Mouse (Mus musculus) ES-E14 (cell line): Measurements from ENCODE around the gene Rps6kl1. TPM values are rescaled to one million over a fixed set of nuclear protein-coding genes. Genes with fewer than 3 reads are reported as not detected.

Experiments used
- DNase-seq: peaks from one replicate; pipeline ENCODE4 v3.0.0-alpha.2; 2013; ENCODE audit warnings: low read depth, low spot score
- H3K27ac ChIP-seq: 2 replicates; pipeline ENCODE4 v1.5.1; 2012; ENCODE audit warnings: low read depth, mild to moderate bottlenecking, low read length, moderate library complexity, mixed read lengths; ENCODE audit not compliant: poor library complexity, insufficient read depth, severe bottlenecking
- H3K36me3 ChIP-seq: 2 replicates; pipeline ENCODE4 v1.6.1; 2012; ENCODE audit warnings: mild to moderate bottlenecking, low read length, moderate library complexity, mixed read lengths; ENCODE audit not compliant: control insufficient read depth, poor library complexity, insufficient read depth, severe bottlenecking
- H3K4me1 ChIP-seq, 2 experiments: fragments of 150-350 bp in 1 of 2; sonication (generic) in 1 of 2; 2 replicates each; pipeline ENCODE4 v1.6.1; 2012; ENCODE audit warnings: low read length in 2 of 2, mild to moderate bottlenecking in 1 of 2, mixed read lengths in 1 of 2; ENCODE audit not compliant: control insufficient read depth in 2 of 2, insufficient read depth in 2 of 2, poor library complexity in 1 of 2
- H3K4me3 ChIP-seq, 2 experiments: fragments of 150-350 bp in 1 of 2; sonication (generic) in 1 of 2; 2 replicates each; pipeline ENCODE4 v1.5.1; 2012; ENCODE audit warnings: low read length in 2 of 2, low read depth in 1 of 2, mild to moderate bottlenecking in 1 of 2, mixed read lengths in 1 of 2; ENCODE audit not compliant: insufficient read depth in 1 of 2, poor library complexity in 1 of 2, severe bottlenecking in 1 of 2
- H3K9ac ChIP-seq: 2 replicates; pipeline ENCODE4 v1.6.1; 2012; ENCODE audit warnings: low read depth, mild to moderate bottlenecking, low read length, mixed read lengths; ENCODE audit not compliant: poor library complexity, insufficient read depth, severe bottlenecking
- H3K9me3 ChIP-seq: fragments of 150-350 bp; sonication (generic); 2 replicates; pipeline ENCODE4 v1.6.1; 2012; ENCODE audit warnings: low read depth, mild to moderate bottlenecking, low read length; ENCODE audit not compliant: control insufficient read depth, insufficient read depth
- CHD2 ChIP-seq: IDR thresholded peaks from 2 replicates; pipeline ENCODE4 v1.6.1; 2014; ENCODE audit warnings: mild to moderate bottlenecking, low read depth, low read length, inconsistent platforms
- HCFC1 ChIP-seq: IDR thresholded peaks from 2 replicates; pipeline ENCODE4 v1.6.1; 2012; ENCODE audit warnings: low read length, inconsistent platforms, borderline replicate concordance; ENCODE audit not compliant: insufficient read depth
- MAFK ChIP-seq: IDR thresholded peaks from 2 replicates; pipeline ENCODE4 v1.6.1; 2014; ENCODE audit warnings: mild to moderate bottlenecking, low read depth, low read length, inconsistent platforms; ENCODE audit not compliant: insufficient read depth
- ZC3H11A ChIP-seq: IDR thresholded peaks from 2 replicates; pipeline ENCODE4 v1.6.1; 2012; ENCODE audit warnings: low read depth, mild to moderate bottlenecking, inconsistent platforms, low read length, borderline replicate concordance
- ZNF384 ChIP-seq: IDR thresholded peaks from 2 replicates; pipeline ENCODE4 v1.6.1; 2012; ENCODE audit warnings: low read depth, low read length, inconsistent platforms
- in situ Hi-C, 2 experiments: fragments of 600-800 bp; cut with MboI; formaldehyde crosslinking; loops; one replicate each; pipeline ENCODE4 v1.15.1; 2025; ENCODE audit warnings: low sequenced_read_pairs in 2 of 2, inconsistent platforms in 1 of 2; ENCODE audit not compliant: unreplicated experiment in 2 of 2
- total RNA-seq: library from RNA; depleted of rRNA; stranded (reverse); fragments of 300-350 nt; gene quantifications from 2 replicates; pipeline ENCODE4 v1.2.3, GENCODE M21; 2012

The Rps6kl1 gene
- total RNA-seq, 1 experiment: 4.0 TPM

DNA sequence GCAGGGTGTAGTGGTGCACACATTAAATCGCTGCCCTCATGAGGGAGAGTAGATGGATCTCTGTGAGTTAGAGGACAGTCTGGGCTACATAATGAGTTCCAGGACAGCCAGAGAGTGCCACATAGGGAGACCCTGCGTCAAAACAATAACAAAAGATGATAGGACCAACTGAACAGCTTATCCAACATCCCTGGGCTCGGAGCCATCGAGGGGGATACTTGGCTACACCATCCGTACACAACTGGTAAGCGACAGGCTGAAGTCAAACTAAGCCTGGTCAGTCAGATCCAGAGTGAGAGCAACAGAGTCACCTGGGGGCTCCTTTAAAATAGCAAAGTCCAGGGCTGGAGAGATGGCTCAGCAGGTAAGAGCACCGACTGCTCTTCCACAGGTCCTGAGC is 55.2 kb downstream of the Rps6kl1 start:
- no peak for TF ChIP-seq MAFK
- TF ChIP-seq HCFC1: no peak
- Histone ChIP-seq H3K9ac (no peak overlapping the region), H3K4me1 (peaks cover 0 to 7% of the 10 kb centered on the region in 2 experiments; a peak in 1 of 4 replicates), H3K4me3 (no peak overlapping the region), H3K9me3 (no peaks in the 10 kb centered on the region), H3K36me3 (no peaks in the 10 kb centered on the region), H3K27ac (no peak overlapping the region)
- no peak for DNase-seq
- in situ Hi-C loops: no loop called here

DNA sequence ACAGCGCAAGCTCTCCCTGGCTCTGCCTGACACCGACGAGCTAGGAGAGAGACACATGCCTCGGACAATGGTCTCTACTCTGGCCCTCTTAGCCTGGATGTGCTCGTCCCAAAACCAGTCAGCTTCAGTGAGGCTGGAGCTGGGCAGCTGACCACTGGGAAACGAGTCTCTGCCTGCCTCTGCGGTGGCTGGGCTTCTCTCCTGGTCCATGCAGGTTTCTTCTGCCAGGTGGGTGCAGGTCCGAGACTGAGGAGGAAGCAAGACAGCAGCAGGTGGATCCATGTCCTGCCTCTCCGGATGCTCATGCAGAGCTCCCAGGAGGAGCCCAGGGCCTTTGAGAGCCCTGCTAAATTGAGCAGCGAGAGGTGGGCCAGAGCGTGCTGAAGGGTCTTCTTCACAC is 55.9 kb downstream of the Rps6kl1 start:
- in situ Hi-C loops: no loop called here
- no peak for DNase-seq
- Histone ChIP-seq H3K27ac (no peak overlapping the region), H3K9ac (no peak overlapping the region), H3K36me3 (no peaks in the 10 kb centered on the region), H3K4me3 (no peak overlapping the region), H3K9me3 (no peaks in the 10 kb centered on the region), H3K4me1 (peaks cover 0 to 7% of the 10 kb centered on the region in 2 experiments; a peak in 1 of 4 replicates)
- no peak for TF ChIP-seq ZC3H11A
- no peak for TF ChIP-seq CHD2
- TF ChIP-seq HCFC1: no peak
- TF ChIP-seq ZNF384: no peak
- no peak for TF ChIP-seq MAFK

DNA sequence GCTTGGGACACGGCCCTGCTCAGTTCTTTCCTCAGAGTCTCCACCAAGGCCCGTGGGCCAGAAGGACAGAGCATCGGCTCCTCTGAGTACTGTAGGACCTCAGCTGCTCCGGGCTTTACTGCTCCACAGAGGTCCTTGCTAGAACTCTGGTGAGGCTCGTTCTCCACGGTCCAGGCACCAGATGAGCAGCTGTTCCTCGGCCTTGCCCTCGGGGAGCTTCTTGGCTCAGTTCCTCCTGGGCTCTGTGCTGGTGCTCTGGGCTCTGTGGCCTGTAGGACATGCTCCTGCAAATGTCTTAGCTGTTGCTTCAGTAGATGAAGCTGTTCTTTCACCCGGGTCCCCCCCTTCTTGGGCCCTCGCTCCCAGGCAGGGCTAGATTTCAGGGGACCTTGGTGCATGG is 56.4 kb downstream of the Rps6kl1 start:
- DNase-seq: no peak
- Histone ChIP-seq H3K4me3 (no peak overlapping the region), H3K27ac (no peak overlapping the region), H3K9me3 (no peaks in the 10 kb centered on the region), H3K4me1 (peaks cover 0 to 7% of the 10 kb centered on the region in 2 experiments; a peak in 1 of 4 replicates), H3K36me3 (no peaks in the 10 kb centered on the region), H3K9ac (no peak overlapping the region)
- TF ChIP-seq HCFC1 (no peak), ZNF384 (no peak), MAFK (no peak), ZC3H11A (no peak), CHD2 (no peak)
- in situ Hi-C loops: no loop called here

DNA sequence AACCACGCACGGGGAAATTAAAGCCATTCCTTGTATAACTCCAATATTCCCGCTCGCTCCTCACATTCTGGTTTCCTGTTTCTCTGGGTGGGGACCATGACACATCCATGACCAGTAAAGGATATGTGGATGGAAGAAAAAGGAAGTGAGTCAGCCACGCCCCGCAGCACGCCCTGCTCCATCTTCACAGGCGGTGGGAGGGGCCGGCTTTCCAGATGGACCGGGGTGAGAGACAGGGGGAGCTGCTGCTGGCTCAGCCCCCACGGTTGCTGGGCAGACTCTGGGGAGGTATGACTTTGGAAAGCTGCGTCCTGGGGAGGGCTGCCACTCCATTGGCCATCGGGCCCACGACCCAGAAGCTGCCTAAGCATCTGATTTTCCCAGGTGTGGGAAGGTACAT is 57.1 kb downstream of the Rps6kl1 start:
- H3K27ac ChIP-seq: no peak overlapping the region

DNA sequence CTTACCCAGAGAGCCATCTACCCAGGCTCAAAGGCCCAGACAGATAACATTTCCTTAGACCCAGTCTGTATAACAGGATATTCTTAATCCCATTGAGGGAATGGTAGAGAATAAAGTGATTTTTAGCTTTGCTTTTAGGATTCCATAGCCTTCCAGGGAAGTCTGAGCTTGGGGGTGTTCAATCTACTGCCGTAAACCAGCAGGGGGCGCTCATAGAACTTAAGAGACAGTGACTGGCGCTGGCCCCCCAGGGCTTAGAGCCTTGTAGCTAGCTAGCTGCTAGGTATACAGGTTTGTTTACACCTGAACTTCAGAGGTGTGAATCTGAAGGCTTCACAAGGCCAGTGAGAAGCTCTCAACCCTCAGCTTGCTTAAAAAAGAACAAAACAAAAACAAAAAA is 58.9 kb downstream of the Rps6kl1 start:
- Histone ChIP-seq H3K4me3 (no peak overlapping the region), H3K36me3 (no peaks in the 10 kb centered on the region), H3K9me3 (no peaks in the 10 kb centered on the region), H3K4me1 (peaks cover 0 to 7% of the 10 kb centered on the region in 2 experiments; a peak in 1 of 4 replicates), H3K27ac (no peak overlapping the region), H3K9ac (no peak overlapping the region)
- in situ Hi-C loops: no loop called here
- TF ChIP-seq HCFC1 (no peak), ZC3H11A (no peak), ZNF384 (no peak), CHD2 (no peak), MAFK (no peak)
- peak; percentile 71 for DNase-seq

More for the DNA sequence above, 57.1 kb downstream of the Rps6kl1 start:
- no peak overlapping the region for H3K4me3 ChIP-seq
- no peak overlapping the region for H3K9ac ChIP-seq
- no peaks in the 10 kb centered on the region for H3K36me3 ChIP-seq
- no peak for TF ChIP-seq HCFC1
- no peak for TF ChIP-seq MAFK
- TF ChIP-seq ZNF384: no peak
- no peak for TF ChIP-seq ZC3H11A
- no peak for TF ChIP-seq CHD2
- H3K4me1 ChIP-seq: peaks cover 0 to 7% of the 10 kb centered on the region in 2 experiments; a peak in 1 of 4 replicates
- DNase-seq: no peak
- no peaks in the 10 kb centered on the region for H3K9me3 ChIP-seq
- in situ Hi-C loops: no loop called here
